Mouse (Mus musculus) MEL-GATA-1-ER (cell line): ENCODE data around the gene Mettl11b.
"Not testable (repeated sequence)": the region's sequence is repeated elsewhere in the genome, so short reads cannot be mapped to it uniquely, and the experiment has no call there.

Experiments
- DNase-seq: peaks from one replicate; pipeline ENCODE4 v3.0.0-alpha.2; 2012; ENCODE audit warnings: low read depth; ENCODE audit errors: extremely low read depth

The Mettl11b gene

DNA sequence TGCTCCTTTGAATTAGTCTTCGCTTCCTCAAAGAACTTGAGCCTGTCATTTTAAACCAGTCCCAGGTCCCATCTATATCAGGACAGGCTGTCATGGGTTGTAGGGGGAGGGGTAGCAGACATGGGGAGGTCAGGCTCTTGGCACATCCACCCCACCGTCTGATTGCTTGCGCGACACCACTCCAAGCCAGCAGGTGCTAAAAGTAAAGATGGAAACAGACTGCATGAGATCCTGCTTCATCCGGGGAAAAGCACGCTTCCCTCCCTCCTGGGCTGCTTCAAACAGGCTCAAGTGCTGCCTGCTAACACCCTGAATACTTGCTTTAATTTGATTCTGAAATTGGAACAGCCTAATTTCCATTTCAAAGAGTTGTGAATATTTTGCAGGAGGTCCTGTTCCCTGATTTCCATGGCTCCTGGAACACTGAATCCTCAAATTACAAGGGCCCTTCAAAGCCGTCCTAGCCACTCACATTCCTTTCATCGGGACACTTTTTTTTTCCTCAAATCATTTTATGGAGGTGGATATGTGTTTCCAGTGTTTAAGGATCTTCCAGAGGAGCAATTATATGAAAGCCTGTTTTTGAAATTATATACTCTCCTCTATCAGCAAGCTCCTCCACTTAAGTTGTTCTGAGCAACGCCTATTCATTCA lies at the start of gene Mettl11b:
Gene Mettl11b (minus strand): TSS at position 127 of the 654 bp plus-strand sequence.
- no peak for DNase-seq

DNA sequence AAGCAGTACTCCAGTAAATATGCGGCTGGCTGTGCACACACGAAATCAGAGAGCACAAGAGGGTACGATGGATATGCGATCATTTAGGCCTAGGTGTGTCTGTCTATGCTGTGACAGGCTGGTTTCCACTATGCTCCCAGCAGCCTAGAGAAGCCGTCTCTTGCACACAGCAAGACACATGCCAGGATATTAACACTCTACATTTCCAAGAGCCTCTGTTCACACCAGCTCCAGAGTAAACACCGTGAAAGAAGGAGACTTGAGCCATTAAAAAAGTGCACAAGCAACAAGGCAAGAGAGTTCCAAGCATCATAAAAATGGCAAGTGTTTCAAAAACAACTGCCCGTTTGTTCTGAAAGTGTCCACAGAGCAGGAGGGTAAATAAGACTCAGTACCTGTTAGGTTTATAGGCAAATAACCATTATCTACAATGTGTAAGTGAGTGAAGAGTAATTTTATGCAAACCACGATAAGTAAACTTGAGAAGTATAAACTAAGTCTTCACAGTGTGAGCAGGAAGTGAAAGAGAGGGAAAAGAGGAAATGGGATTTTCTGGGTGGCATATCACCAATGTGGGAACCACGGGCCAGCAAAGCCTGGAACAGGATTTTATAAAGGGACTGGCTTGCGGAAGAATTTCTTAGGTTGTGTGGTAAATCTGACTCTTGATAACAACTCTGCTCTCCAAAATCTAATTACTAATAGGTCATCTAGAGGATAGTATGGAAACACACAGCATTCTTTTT lies 32.6 kb upstream of the Mettl11b start:
- DNase-seq = no peak

DNA sequence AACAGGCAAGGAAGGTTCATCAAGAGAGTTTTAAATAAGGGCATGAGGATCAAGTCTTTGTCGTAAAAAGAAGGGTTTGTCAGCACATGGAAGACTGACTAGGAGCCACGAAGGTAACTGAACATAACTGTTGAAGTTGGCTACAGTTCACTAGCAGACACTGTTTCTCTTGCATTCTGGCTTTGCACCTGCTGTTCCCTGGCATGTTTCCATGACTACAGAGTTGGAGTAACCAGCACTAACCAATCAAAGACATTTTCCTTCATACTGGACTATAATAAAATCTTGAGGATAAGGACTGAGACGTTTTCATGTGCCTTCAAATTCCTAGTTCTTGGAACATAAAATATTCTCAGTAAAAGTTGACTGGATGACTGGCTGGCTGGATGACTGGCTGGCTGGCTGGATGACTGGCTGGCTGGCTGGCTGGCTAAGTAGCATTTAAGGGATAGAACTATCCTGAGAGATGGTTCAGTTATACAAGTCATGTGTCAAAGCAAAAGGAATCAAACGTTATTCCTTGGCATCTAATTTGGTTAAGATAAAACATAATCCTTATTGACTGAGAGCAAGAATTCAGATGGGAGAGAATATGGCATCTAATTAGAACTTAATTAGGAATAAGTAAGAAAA lies 26.4 kb upstream of the Mettl11b start:
- no peak for DNase-seq

DNA sequence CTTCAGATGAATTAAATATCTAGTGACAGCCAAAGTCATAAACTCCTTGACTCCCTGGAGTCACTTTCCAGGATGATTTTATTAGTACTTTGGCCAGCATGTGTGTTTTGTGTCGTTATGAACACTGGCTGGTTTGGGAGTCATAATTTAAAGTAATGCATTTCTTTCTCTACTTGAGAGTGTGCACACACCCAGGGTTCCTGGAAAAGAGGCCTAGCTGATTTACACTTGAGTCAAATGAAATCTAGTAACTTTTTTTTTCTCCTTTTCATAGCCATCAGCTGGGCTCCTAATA lies 12.2 kb upstream of the Mettl11b start:
- DNase-seq = no peak

DNA sequence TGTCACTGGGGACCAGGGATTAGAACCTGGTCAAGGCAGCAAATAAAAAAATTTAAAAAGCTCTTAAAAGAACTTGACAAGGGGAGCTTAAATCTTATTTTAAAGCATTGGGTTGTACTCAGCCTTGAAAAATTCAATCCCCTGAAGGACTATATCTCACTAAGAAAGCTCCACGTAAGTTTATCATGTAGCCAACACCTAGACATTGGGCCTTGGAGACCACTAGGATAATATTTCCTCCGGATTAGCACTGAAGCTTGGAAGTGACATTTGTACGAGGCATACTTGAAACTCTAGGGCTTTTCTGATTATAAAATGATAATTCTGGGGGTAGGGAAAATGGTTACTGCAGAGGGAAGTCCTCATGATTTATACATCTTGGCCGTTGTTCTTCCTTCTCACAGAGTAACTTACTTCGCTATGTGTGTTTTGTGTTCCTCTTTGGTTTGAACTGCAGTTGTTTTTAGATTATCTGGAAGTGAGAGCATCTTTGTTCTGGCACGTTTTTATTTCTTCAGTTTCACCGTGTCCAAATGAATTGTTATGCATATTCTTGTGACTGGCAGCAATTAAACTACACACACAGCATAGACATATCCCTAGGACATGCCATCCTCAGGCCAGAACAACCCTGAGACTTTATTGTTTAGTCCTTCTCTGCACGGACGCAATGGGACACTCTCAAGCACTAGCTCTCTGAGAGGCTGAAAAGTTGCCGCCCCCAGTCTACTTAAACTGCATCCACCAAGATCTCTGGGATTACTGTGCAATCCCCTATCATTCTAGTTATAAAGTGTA lies 11.6 kb upstream of the Mettl11b start:
- no peak for DNase-seq

DNA sequence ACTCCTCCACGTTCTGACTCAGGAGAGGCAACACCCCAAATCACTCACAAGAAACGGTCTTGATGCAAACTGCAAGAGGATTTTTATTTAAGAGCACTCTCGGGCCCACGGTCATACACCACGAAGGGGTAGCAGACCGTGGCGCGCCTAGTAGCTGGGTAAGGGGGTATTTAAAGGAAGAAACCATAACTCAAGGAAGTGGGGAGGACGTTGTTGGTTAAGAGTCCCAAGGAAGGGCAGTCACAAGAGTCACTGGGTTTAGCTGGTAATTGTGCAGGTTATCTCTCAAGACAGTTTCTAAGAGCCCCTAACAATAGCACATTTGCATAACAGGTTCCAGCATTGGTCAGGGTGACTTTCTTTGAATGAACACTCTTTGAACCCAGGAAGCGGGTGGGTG lies 6.1 kb upstream of the Mettl11b start:
- not testable (repeated sequence) for DNase-seq

DNA sequence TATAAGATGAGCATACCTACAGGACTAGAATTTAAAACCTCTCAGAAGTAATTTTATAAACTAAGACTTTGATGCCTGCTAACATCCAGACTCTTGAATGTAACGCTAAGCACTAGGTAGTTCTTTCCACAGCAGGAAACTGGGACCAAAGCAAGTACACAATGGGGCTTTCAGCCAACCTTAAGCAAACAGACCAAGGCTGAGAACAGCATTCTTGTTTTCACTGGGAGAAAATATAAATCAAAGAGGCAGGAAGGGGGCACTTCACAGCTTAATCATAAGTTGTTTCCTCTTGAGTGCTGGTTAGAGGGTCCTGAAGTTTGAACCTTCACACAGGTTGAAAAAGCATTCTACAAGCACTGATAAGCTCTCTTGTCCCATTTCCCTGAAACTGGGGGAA lies 1.1 kb downstream of the Mettl11b start:
- DNase-seq = no peak

DNA sequence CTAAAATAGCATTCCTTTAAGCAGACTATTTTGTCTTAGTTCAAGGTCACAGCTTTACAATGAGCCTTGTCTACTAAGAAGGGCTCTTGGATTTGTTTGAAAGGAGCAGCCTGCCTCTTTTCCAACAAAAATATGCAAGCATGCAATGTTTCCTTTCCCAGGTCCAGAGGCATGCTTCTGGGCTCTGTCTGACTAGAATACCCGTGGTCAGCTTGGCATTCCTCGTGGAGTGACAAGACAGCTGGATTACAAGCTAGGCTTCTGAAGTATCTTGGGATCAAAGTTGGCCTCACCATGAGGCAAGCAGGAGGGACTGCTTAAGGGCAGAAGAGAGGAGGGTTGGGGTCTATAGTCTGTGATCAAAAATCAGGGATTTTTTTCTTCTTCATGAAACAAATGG lies 16.4 kb downstream of the Mettl11b start:
- DNase-seq = no peak

DNA sequence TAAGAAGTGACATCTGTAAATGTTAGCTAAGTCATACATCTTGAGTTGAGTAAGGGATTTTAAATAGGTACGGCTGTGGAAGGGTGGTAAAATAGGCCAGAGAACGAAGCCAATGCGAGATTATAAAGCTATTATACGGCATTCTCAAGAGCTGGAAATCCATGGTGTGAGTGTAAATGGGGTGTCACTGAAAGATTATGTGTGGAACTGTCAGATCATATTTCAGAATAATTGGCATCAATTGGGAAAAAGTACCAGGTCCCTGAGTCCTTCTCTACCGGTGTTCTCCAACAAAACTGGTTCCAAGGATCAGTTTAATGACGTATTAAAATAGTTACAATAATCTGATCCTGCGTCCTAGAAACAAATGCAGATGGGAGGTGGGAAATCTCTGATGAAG lies 24.5 kb downstream of the Mettl11b start:
- no peak for DNase-seq

DNA sequence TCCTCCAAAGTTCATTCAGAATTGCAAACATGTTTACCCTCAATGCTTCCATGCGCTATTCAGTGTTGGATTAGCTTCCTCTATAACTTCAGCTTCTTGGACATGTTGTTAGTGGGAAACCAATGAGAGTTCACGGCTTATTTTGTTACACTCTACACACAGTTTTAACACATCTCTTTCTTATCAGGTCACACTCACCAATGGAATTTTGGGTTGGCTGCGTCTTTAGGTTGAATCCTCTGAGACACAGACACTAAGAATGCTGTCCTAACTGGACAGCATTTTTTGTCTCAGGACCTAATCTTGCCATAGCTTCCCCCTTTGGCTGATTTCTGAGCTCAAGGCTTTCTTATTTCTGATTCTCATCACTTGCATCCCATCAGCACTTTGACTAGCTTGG lies 25.3 kb downstream of the Mettl11b start:
- no peak for DNase-seq

DNA sequence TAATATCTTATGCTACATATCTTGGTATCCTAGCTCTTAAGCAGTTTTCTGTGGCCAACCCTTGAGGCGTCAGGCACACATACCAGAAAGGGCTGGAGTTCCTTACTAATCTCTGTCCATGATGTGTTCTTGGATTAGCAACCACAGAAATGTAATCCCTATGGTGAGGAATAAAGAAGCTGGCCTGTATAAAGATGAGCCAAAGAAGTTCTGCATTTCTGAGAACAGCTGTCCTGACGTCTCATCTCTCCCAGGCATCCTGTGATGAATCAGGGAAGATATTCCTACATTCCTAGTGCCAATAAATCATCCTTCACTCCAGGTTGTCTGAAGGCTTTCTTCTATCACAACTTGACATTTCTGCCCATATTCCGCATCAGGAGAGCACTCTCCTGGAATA lies 33.2 kb downstream of the Mettl11b start:
- no peak for DNase-seq

DNA sequence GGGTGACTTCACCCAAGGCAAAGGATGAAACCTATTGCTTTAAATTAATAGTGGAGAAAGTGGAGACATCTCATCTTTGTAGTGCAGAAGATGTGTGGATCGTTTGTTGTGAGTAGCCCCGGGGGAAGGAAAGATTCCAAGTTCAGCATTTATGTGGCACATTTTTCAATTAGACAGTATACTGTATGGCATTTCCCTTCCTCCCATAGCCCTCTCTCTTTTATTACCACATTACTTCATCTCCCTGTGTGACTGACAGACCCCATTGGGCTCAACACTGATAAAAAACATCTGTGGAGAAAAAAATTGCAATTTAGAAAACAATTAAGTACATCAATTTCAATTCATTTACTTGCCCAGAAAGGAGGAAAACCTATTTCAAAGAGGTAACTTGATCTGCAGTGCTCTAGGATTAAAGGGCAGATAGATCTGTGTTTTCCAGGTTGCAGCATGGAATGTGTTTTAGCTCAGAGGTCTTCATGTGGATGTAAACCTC lies 42.0 kb downstream of the Mettl11b start:
- DNase-seq = no peak

DNA sequence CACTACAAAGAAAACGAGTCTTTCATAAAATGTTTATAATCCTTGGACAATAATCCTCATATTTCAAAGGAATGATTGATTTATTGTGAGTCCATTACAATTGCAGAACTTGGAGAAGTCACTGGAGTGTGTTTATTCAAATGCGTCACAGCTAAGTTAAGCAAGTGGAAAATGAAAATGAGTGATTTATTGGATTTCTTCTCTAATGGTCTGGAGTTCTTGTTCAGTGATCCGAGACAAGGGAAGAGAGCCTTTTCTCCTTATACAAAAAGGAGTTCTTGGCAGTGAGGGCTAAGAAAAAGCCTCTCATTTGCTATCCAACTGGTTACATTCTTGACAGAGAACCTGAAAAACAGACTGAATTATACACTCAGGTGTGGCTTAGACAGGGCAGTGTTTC lies 42.9 kb downstream of the Mettl11b start:
- no peak for DNase-seq

DNA sequence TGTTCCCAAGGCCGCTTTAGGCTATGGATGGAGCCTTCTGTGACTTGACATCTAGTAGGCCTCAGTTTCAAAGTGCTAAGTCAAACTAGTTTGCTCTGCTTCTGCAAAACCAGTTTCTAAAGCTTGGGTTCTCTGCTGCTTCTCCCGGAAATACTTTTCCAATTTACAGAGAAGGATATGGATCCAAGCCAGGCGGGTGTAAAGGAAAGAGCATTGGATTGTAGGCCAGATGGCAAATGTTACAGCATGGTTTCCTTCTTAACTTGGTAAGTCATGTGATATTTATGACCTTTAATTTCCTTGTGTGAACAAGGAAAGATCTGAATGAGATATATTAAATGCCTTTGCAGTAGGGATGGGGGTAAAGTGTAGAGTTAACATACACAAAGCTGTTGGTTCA lies 52.2 kb downstream of the Mettl11b start:
- no peak for DNase-seq

DNA sequence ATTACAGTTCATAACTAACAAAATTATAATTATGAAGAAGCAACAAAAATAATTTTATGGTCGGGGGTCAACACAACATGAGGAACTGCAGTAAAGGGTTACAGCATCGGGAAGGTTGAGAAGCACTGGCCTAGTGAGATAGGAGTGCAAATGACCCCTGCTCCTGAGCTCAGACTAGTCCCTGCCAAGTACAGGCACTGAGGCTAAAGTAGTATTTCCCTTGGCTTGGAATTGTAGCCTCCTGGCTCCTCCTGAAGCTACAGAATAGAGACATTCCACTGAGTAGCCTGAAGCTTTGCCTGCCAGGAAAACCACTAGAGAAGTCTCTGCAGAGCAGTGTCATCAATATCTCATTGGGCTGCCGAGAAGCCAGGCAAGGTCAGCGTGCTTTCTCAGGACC lies 53.7 kb downstream of the Mettl11b start:
- DNase-seq = no peak

DNA sequence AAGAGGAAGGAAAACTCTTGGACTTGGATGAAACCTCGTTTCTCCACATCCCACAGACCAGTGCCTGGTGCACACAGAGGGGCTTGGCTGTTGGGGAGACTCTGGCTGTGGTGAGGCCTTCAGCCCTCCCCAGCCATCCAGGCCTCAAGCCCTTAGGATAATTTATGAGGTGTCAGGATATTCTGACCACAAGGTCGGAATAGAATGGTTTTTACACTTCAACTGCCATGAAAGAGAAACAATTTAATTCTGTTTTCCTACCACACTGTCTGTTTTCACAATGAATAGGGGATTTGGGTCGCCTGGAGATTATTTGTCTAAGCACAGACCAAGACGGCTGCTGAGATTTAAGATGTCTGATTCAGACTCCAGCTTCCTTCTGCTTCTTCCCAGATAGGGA lies 54.3 kb downstream of the Mettl11b start:
- no peak for DNase-seq

DNA sequence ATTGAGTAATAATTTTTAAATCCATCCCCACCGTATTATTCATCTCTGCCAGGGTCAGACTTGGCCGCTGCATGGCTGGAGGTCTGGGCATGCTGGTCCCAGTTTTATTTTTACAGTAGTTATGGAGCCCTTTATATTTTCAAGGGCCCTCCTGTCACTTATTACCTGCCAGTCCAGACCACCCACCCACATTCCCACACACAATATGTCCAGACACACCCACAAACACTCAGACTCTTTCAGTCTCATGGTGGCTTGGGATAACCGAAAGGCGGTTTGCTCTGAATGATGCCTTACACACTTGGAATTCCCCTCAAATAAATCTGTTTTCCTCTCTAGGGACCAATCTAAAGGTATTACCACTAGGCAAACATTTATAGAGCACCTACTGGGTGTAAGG lies 55.1 kb downstream of the Mettl11b start:
- no peak for DNase-seq

DNA sequence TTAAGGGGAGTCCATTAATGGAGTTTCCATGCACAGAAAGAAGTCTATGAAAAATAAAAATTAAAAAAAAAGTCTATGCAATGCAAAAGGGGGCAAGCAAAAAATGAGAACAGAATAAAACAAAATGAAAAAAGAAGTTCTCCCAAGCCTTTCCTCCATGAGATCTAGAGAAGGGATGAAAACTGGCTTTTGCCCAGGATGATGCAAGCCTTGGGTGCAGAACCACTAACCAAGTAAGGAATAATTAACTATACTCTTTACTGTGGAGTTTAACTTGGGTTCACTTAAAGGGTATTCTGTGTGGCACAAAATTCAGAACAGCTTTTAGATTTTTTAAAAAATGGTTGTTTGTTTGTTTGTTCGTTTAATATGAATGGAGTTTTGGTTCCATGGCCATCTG lies 62.6 kb downstream of the Mettl11b start:
- no peak for DNase-seq

DNA sequence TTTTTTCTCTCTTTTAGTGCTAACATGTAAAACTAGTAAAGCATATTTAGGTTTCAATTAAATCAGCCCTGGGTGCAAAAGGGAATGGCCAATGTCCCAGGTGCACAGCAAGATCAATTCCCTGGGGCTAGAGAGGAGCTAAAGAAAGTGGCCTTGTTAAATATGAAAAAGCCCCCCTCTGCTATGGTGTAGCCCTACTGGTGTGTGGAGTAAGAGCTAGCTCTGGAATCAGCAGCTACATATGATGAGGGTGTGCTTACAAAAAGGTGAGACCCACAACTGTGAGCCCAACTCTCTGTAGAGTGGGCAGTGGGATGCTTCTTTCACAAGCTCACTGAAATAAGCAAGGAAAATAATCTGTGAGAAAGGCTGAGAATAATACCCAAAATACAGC lies 66.5 kb downstream of the Mettl11b start:
- no peak for DNase-seq

DNA sequence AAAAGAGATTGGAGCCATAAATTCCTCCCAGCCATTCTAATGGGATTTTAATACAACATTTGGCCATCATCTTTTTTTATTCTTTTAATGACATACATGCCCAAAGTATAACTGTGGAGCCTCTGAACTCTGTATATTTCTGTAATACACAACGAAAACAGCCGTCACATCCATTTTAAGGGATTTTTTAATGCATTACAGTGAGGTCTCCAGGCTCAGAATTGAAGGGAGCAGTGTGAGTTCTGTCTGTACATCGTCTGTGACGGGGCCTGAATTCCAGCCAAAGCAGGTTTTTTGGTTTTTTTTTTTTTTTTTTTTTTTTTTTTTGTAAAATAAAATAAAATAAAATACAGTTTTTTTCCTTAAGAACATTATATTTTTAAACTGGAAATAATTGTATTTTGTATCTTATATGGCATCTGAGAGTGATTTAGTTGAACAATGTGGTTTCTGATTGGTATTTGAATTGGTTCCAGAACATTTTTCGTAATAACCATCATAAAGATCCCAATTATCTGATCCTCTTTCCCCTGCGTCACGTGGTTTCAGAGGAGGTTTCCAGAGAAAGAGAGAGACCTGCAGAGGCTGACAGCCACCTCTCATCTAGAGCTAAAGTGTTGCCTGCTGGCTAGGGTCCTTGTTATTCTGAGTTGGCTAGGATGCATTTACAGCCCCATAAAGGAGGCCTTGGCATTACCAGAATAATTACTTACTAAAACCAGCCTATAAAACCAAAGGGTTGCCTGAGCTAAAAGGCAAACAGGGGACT lies 67.1 kb downstream of the Mettl11b start:
- no peak for DNase-seq

DNA sequence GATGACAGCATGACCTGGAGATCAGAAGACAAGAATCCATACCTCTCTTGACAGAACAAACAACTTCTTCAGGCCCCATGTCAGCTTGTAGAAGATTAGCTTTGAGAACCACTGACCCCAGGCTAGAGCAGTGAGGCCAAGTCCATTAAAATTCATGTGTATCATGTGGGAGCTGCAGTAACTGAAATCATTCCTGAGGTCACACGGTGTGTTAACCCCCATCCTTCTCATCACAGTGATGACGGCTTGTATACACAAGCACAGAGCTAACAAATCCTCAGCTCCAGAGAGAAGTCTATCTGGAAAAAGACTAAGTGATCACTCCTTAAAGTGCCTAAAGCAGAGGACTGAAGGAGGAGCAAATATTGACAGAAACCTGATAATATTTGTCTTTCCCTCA lies 68.0 kb downstream of the Mettl11b start:
- DNase-seq = no peak
